ENCODE assay signal across 9 mouse cellular contexts in genomic region chr2:167294926-167295325, GRCm38 (mm10). TPM values are rescaled to one million over a fixed set of nuclear protein-coding genes. Genes with fewer than 3 reads are reported as not detected.
A peak's percentile ranks its signal among the peaks of the same experiment; 100 is the strongest.
DNase-seq lines count a peak whose midpoint lies in the region; ATAC-seq and TF ChIP-seq lines count a peak whose summit lies in the region.
"Had no signal": no experiment of that assay in that cellular context is flagged by ENCODE, and none has a peak within 500 bp of the region (broad histone marks: within the 10 kb centered on the region; RNA-seq: fewer than 3 reads in every experiment).

No protein-coding gene starts in this region.

- peak overlapping the region; percentile 26; the same call in 1 of the 2 replicates for H3K4me3 ChIP-seq in gastrocnemius, adult 2 months
- peak overlapping the region; percentile 14 for H3K4me3 ChIP-seq in forebrain, postnatal 0 days (ENCODE audit: low read depth, low read length)
- peak overlapping the region; percentile 24 for H3K4me3 ChIP-seq in limb, embryonic 13.5 days
- peak overlapping the region; percentile 52 for H3K4me3 ChIP-seq in testis, adult 2 months (ENCODE audit: control insufficient read depth, low read depth, low read length)

- TF ChIP-seq CTCF in gastrocnemius, adult 2 months (IDR thresholded peaks at IDR 0.05): no peak
- TF ChIP-seq CTCF in forebrain, postnatal 0 days (IDR thresholded peaks at IDR 0.05; ENCODE audit: low read depth): peak; percentile 16; the same call in 1 of the 2 replicates
- no peak for TF ChIP-seq CTCF in testis, adult 2 months (IDR thresholded peaks at IDR 0.05; ENCODE audit: control insufficient read depth, insufficient read depth, insufficient replicate concordance, low read depth, low read length)

- WGBS in forebrain, postnatal 0 days: 65% methylated on average over 15 of the region's 15 CpGs
- 66% methylated on average over 15 of the region's 15 CpGs for WGBS in limb, embryonic 13.5 days

- DNase-seq in gastrocnemius, adult 2 months: peak; percentile 19
- no peak for DNase-seq in gastrocnemius, postnatal 10 days
- DNase-seq in right cerebral cortex, postnatal 10 days (ENCODE audit: low spot score in 2 of 2): peak; percentile 26 to 33
- DNase-seq in right cerebral cortex, adult 18-20 months: no peak
- DNase-seq in forebrain, postnatal 0 days: peak; percentile 38
- DNase-seq in adipocyte (ENCODE audit: low spot score): no peak

- H3K9ac ChIP-seq in forebrain, postnatal 0 days: no peak overlapping the region
- peak overlapping the region; percentile 48 for H3K9ac ChIP-seq in limb, embryonic 13.5 days

- no peak for TF ChIP-seq POLR2A in testis, adult 2 months (IDR thresholded peaks at IDR 0.05; ENCODE audit: control insufficient read depth, low read depth, low read length)

- no peak for ATAC-seq in forebrain, postnatal 0 days
- ATAC-seq in limb, embryonic 13.5 days (ENCODE audit: low FRiP score, low read depth): no peak

- intact Hi-C loops in gastrocnemius, adult 2 months (cut with DNase I): no loop called here

- 0 out of 2 replicates have a peak overlapping the region, but pooled peaks have one; percentile 5 for H3K27ac ChIP-seq in gastrocnemius, adult 2 months
- H3K27ac ChIP-seq in forebrain, postnatal 0 days (ENCODE audit: low read depth, low read length): no peak overlapping the region
- H3K27ac ChIP-seq in limb, embryonic 13.5 days: no peak overlapping the region
- H3K27ac ChIP-seq in testis, adult 2 months (ENCODE audit: control insufficient read depth, insufficient read depth, low read depth, low read length): no peak overlapping the region

- no peaks in the 10 kb centered on the region for H3K36me3 ChIP-seq in forebrain, postnatal 0 days (ENCODE audit: insufficient read depth)
- H3K36me3 ChIP-seq in limb, embryonic 13.5 days: peaks cover 14% of the 10 kb centered on the region
- no peaks in the 10 kb centered on the region for H3K36me3 ChIP-seq in testis, adult 2 months (ENCODE audit: control insufficient read depth, insufficient read depth, low read length)

- no peaks in the 10 kb centered on the region for H3K9me3 ChIP-seq in forebrain, postnatal 0 days (ENCODE audit: low read length)
- H3K9me3 ChIP-seq in limb, embryonic 13.5 days: no peaks in the 10 kb centered on the region

- no peaks in the 10 kb centered on the region for H3K27me3 ChIP-seq in forebrain, postnatal 0 days (ENCODE audit: insufficient read depth, low read length)
- H3K27me3 ChIP-seq in limb, embryonic 13.5 days: no peaks in the 10 kb centered on the region
- H3K27me3 ChIP-seq in testis, adult 2 months (ENCODE audit: control insufficient read depth, insufficient read depth, low read length): no peaks in the 10 kb centered on the region

- H3K4me1 ChIP-seq in forebrain, postnatal 0 days (ENCODE audit: insufficient read depth): no peaks in the 10 kb centered on the region
- peaks cover 8% of the 10 kb centered on the region; the same call in 1 of the 2 replicates for H3K4me1 ChIP-seq in limb, embryonic 13.5 days
- H3K4me1 ChIP-seq in testis, adult 2 months (ENCODE audit: control insufficient read depth, insufficient read depth, low read length): peaks cover 10% of the 10 kb centered on the region

- H3K4me2 ChIP-seq in forebrain, postnatal 0 days (ENCODE audit: low read depth): peak overlapping the region; percentile 3; the same call in 1 of the 2 replicates
- H3K4me2 ChIP-seq in limb, embryonic 13.5 days (replicated peaks): peak overlapping the region; percentile 32

RNA-seq across cellular contexts. Expression of gene B4galt5, which starts 54.1 kb away (rescaled TPM):
- total RNA-seq in gastrocnemius, adult 2 months (2021): 10 to 100 TPM in 1 of 2 experiments, 1 to 10 TPM in 1; 7.8 to 10.6 TPM
- 10 to 100 TPM; 21.1 to 26.0 TPM for total RNA-seq in gastrocnemius, postnatal 10 days (2021)
- total RNA-seq in forebrain, postnatal 0 days (2014; rRNA removed): 57.4 and 60.7 TPM in 2 replicates
- polyA plus RNA-seq in forebrain, postnatal 0 days (2015; fragmentation: Nextera tagmentation; extraction: Ambion mirVana): 21.1 and 27.4 TPM in 2 replicates
- 10.1 and 13.9 TPM in 2 replicates for polyA plus RNA-seq in limb, embryonic 13.5 days (2015; fragmentation: Nextera tagmentation; extraction: Ambion mirVana)
- 5.4 and 5.8 TPM in 2 replicates for polyA plus RNA-seq in testis, adult 2 months (2012; rRNA removed)

RNA-seq across cellular contexts. Expression of gene Ptgis, which starts 54.5 kb away (rescaled TPM):
- 1 to 10 TPM; 1.7 to 5.2 TPM for total RNA-seq in gastrocnemius, adult 2 months (2021)
- total RNA-seq in gastrocnemius, postnatal 10 days (2021): 10 to 100 TPM; 13.7 to 17.8 TPM
- 2.5 and 4.0 TPM in 2 replicates for total RNA-seq in forebrain, postnatal 0 days (2014; rRNA removed)
- 2.5 and 2.8 TPM in 2 replicates for polyA plus RNA-seq in forebrain, postnatal 0 days (2015; fragmentation: Nextera tagmentation; extraction: Ambion mirVana)
- 27.2 and 30.5 TPM in 2 replicates for polyA plus RNA-seq in limb, embryonic 13.5 days (2015; fragmentation: Nextera tagmentation; extraction: Ambion mirVana)
- polyA plus RNA-seq in testis, adult 2 months (2012; rRNA removed): 7.2 and 9.1 TPM in 2 replicates
- total RNA-seq: common myeloid progenitor, adult 5-6 weeks had no signal

Comparison
In these comparisons a context has a peak if more than half of its experiments do, and no peak if none do; other contexts are left out.
1. DNase-seq: peak in gastrocnemius, adult 2 months (single experiment), right cerebral cortex, postnatal 10 days (2 of 2) and forebrain, postnatal 0 days (single experiment); none in gastrocnemius, postnatal 10 days (single experiment), right cerebral cortex, adult 18-20 months (single experiment) and adipocyte (single experiment).
2. Peak in every context shown above with its lines, with median percentiles within 50 percentile points of each other: H3K4me3 ChIP-seq.